Mouse (Mus musculus): ENCODE results near the gene Tmprss9.

Gene Tmprss9

DNA sequence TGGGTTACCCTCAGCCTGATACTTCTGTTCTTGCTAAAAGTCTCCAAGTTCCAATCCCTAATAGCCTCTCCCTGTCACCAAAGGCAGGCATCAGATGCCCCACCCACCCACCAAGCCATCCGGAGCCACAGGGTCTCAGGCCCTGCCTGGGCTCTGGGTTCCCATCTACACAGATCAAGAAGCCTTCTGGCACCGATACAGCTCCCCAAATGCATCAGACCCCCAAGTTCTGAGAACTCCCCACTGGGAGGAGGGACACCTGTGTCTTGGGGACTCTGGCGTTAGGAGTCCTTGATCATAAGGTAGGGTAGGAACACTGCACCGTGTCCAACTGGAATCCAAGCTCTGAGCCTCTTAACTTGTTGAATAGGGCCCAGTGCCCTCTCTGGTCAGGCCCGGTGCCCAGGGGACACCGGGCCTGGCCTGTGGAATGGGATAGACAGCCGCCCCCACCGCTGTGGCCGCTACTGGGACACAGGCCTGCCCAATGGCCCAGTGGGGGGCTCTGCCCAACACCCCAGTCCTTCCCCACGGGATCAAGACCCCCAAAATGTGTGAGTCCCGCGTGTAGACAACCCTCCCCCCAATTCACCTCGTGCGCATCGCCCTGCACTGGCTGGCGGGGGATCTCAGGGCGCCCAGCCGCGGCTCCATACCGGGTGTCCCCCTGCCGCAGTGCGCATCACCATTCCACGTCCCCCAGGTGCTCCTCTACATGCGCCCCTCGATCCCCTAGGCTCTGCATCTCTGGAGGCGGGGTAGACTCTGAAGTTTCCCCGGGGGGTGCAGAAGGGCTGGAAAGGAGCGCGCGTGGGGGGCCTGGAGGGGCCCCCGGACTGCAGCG lies 28.3 kb upstream of the Tmprss9 start:
- no peak for DNase-seq (ENCODE audit: low spot score in 2 of 2)

- DNase-seq (ENCODE audit: low spot score in 2 of 2): no peak
Measured at GRCm38 (mm10) chr10:80843931-80844547, 27.6 kb upstream of the Tmprss9 start, which contains the start of gene Lingo3. Gene Lingo3 (minus strand): TSS chr10:80844039.

DNA sequence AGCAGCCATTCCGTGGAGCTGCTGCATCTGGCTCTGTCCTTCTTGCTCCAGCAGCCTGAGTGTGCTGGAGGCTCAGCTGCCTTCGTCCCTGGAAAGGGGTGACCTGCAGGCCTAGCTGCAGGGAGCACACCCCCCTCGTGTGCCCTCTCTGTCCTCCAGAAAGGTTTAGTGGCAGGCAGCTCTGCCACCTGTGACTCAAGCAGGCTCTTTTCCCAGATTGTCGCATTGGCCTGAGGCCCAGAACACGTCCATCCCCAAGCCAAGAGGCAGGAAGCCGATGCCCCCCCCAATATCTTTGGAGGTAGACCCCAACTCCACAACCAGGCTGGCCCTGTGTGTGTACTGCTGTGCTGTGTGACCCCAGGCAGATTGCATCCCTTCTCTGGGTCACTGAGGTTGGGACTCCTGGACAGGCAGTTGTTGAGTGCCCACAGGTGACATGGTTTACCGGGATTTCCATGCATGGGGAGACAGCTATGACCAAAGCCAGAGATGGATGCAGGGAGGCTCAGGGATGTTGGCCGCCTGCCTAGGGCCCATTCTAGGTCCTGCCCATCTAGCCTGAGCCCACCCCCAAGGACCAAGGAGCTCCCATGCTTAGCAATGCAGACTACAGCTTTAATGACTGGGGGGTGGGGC lies 26.5 kb upstream of the Tmprss9 start:
- no peak for DNase-seq (ENCODE audit: low spot score in 2 of 2)

GRCm38 (mm10) chr10:80845732-80846131 lies 25.9 kb upstream of the Tmprss9 start:
- DNase-seq (ENCODE audit: low spot score in 2 of 2): no peak

GRCm38 (mm10) chr10:80848571-80848970 lies 23.1 kb upstream of the Tmprss9 start:
- peak; percentile 75 to 80 for DNase-seq (ENCODE audit: low spot score in 2 of 2)

GRCm38 (mm10) chr10:80854913-80855748 lies 16.5 kb upstream of the Tmprss9 start, which contains the start of the genes Lsm7 and Sppl2b:
Gene Lsm7 (minus strand): TSS chr10:80855209.
Gene Sppl2b (plus strand): TSS chr10:80855275.
- peak; percentile 96 for DNase-seq (ENCODE audit: low spot score in 2 of 2)

- DNase-seq (ENCODE audit: low spot score in 2 of 2): no peak
Measured at GRCm38 (mm10) chr10:80855749-80856073, 15.9 kb upstream of the Tmprss9 start.

DNA sequence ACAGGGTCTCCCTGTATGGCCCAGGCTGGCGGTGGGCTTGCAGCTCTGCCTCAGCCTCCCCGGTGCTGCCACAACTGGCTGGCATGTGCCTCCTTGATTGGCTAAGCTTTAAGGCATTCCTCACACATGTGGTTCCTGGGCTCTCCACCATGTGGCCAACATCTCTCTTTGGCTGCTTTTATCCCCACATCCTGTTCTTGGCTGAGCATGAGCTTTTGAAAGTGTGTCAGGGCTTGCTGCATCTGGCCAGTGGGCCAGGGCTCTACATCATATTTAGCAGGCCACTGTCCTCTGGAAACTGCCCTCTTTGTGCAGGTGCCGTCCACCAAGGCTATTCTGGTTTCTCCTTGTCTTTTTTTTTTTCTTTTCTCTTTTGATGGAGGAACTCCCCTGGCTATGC lies 15.4 kb upstream of the Tmprss9 start:
- DNase-seq (ENCODE audit: low spot score in 2 of 2): peak in 1 of 2 experiments; percentile 27

DNA sequence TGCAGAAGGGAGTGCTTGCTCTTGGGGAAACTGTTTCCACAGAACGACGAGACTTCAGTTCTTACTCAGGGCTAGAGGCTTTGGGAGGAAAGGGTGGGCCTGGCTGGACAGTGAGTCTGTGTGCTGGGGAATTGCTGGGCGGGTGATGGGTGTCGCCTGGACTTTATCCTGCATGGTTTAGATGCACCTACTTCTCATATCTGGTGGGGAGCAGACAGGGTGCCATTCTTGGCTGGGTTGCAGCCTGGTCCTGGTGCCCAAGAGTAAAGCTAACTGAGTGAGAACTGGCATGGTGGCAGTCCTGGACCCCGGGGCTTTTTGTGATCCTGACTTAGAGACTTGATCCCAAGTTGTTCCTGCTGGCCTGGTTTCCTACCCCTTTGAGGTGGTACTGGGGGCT lies 14.7 kb upstream of the Tmprss9 start:
- peak; percentile 51 to 66 for DNase-seq (ENCODE audit: low spot score in 2 of 2)

DNA sequence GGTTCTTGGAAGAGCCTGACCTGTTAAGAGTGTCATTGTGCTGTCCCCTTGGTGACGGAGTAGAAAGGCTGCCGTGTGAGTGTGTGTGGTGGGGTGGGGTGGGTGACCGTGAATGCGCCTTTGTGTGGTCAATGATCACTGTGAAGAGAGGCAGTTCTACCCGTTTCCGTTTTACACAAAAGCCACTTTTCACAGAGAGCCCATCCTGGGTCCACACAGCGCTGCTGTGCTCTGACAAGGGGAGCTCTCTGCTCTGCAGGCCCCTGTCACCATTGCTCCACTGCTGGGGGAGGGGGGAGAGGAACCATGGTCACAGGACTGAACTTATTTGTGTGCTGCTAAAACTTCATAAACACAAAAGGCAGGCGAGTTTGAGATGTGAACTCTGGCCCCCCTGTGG lies 14.3 kb upstream of the Tmprss9 start:
- no peak for DNase-seq (ENCODE audit: low spot score in 2 of 2)

GRCm38 (mm10) chr10:80857848-80858247 lies 13.8 kb upstream of the Tmprss9 start:
- DNase-seq (ENCODE audit: low spot score in 2 of 2): peak; percentile 26 to 57

DNA sequence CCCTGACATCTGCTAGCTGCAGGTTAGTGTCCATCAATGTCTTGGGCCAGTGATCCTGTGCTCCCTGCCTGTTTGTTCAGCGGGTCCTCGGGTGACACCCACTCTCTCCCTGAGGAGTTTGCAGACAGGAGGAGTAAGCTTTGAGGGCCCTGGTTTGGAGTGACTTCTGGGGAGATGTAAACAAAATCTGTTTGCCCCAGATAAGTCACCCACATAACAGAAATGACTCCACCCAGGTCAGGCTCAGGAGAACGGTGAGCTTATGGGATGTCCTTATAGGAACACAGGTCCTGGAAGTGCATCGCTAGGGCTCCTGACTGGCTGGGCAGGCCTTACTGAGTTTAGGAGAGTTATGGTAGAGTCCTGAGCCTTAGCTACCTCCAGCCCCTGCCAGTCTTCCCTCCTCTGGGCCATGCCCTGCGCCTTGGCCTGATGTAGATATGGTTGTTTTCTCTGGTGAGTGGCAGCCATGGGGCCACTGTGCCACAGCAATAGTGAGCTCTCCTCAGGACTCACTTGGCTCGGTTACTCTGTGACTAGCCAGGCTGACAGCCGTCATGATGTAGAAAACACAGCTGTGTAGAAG lies 13.2 kb upstream of the Tmprss9 start:
- DNase-seq (ENCODE audit: low spot score in 2 of 2): peak; percentile 53 to 80

- DNase-seq (ENCODE audit: low spot score in 2 of 2): no peak
Measured at GRCm38 (mm10) chr10:80862305-80862704, 9.3 kb upstream of the Tmprss9 start.

DNA sequence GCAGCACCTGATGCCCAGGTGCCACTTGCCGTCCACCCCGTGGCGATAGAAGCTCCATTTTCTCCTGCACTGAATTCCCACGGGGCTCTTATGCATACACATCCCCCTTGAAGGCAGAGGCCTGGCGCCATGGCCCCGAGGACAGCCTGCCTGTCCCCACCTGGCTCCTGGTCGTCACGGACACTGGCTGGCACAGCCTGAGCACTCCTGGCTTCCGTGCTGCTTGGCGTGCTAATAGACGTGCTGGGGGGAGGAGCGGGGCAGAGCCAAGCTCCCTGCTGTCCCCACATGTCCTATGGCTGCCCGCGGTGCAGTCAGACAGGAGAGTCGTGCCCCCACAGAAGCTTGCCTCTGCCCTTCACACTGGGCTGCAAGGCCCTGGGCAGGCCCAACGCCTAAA lies 7.2 kb upstream of the Tmprss9 start:
- DNase-seq (ENCODE audit: low spot score in 2 of 2): no peak

DNA sequence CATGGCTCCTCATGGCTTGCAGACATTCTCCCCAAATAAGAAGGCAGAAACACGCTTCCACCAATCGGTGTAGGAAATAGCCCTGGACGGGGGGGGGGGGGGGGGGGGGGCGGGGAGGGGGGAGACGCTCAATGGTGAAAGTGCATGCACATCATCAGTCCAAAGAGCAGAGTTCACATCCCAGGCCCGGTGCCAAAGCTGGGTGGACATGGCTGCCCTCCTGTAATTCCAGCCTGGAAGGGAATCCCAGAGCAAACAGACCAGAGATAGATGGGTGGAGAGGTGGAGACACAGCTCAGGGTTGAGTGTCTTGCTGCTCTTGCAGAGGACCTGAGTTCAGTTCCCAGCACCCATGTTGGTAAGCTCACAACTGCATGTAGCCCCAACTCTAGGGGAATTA lies 655 bp upstream of the Tmprss9 start:
- DNase-seq (ENCODE audit: low spot score in 2 of 2): no peak

- no peak for DNase-seq (ENCODE audit: low spot score in 2 of 2)
Measured at GRCm38 (mm10) chr10:80874035-80874434, 2.4 kb downstream of the Tmprss9 start.

DNA sequence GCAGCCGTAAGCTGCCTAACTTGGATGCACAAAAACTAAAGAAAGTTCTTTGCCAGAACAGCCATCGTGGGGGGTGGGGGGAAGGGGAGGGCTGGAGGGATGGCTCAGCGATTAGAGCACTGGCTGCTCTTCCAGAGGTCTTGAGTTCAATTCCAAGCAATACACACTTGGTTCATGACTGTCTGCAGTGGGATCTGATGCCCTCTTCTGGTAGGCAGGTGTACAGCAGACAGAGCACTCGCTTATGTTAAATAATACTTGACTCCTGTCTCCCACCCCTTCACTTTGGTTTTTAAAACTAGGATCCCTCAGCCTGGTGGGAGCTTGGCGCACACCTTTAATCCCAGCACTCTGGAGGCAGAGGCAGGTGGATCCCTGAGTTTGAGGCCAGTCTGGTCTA lies 4.4 kb downstream of the Tmprss9 start:
- DNase-seq (ENCODE audit: low spot score in 2 of 2): peak; percentile 48 to 62

- DNase-seq (ENCODE audit: low spot score in 2 of 2): no peak
Measured at GRCm38 (mm10) chr10:80876594-80876993, 4.9 kb downstream of the Tmprss9 start.

DNA sequence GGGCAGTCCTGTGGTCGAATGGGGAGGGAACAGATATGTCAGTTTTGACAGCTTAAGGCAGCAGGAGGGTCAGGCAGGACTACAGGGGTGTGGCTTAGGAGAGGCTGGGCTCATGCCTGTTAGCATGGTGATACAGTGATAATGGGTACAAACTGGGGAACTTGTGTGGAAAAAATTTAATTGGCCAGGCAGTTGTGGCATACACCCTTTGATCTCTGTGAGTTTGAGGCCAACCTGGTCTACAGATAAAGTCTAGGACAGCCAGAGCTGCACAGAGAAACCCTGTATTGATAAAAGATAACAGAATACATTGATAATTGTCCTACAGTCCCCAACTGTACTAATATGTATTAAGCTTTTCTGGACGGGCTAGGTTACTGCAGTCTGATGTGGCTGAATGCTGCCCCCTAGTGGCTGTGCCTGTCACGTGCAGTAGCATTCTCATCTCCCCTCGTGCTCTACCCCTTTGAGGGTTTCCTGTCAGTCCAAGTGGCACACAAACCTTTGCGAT lies 8.5 kb downstream of the Tmprss9 start:
- DNase-seq (ENCODE audit: low spot score in 2 of 2): peak; percentile 67 to 71

- DNase-seq (ENCODE audit: low spot score in 2 of 2): no peak
Measured at GRCm38 (mm10) chr10:80880901-80881300, 9.3 kb downstream of the Tmprss9 start.

DNA sequence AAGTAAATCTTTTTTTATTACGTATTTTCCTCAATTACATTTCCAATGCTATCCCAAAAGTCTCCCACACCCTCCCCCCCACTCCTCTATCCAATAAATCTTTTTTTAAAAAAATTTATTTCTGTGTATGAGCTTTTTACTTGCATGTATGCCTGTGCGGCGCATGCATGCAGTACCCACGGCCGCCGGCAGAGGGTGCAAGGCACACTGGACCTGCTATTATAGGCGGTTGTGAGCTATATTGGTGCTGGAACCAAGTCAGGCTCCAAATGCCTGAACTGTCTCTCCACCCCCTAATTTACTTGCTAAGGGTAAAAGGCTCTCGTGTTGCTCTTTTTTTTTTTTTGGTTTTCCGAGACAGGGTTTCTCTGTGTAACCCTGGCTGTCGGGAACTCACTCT lies 9.7 kb downstream of the Tmprss9 start:
- DNase-seq (ENCODE audit: low spot score in 2 of 2): peak; percentile 63 to 73

Data from spleen, postnatal 36 days (tissue).